Mouse (Mus musculus): Measurements from ENCODE around the gene Hist4h4.
A peak's percentile ranks its signal among the peaks of the same experiment; 100 is the strongest.
"Not testable (repeated sequence)": the region's sequence is repeated elsewhere in the genome, so short reads cannot be mapped to it uniquely, and the experiment has no call there.

The Hist4h4 gene

GRCm38 (mm10) chr6:136815381-136815780 is 11.2 kb upstream of the Hist4h4 start:
- no peak for DNase-seq (ENCODE audit: low read depth in 2 of 2, low spot score in 2 of 2)

- DNase-seq (ENCODE audit: low read depth in 2 of 2, low spot score in 2 of 2), result no peak
These were observed 8.9 kb upstream of the Hist4h4 start for GRCm38 (mm10) chr6:136813117-136813516.

- DNase-seq (ENCODE audit: low read depth in 2 of 2, low spot score in 2 of 2), result no peak
These were observed 7.0 kb upstream of the Hist4h4 start for GRCm38 (mm10) chr6:136811196-136811595.

- DNase-seq (ENCODE audit: low read depth in 2 of 2, low spot score in 2 of 2), result no peak
These were observed 5.5 kb upstream of the Hist4h4 start for GRCm38 (mm10) chr6:136809673-136810072.

- peak in 1 of 2 experiments; percentile 51 for DNase-seq (ENCODE audit: low read depth in 2 of 2, low spot score in 2 of 2)
These were observed 4.9 kb upstream of the Hist4h4 start for GRCm38 (mm10) chr6:136809077-136809476.

- peak; percentile 39 to 54 for DNase-seq (ENCODE audit: low read depth in 2 of 2, low spot score in 2 of 2)
These were observed 4.4 kb upstream of the Hist4h4 start for GRCm38 (mm10) chr6:136808631-136809046.

GRCm38 (mm10) chr6:136808014-136808417 is 3.8 kb upstream of the Hist4h4 start, which contains the start of gene H2afj:
Gene H2afj, plus strand, starts transcription at chr6:136808244.
- peak; percentile 93 to 98 for DNase-seq (ENCODE audit: low read depth in 2 of 2, low spot score in 2 of 2)

GRCm38 (mm10) chr6:136807395-136808013 is 3.3 kb upstream of the Hist4h4 start:
- DNase-seq (ENCODE audit: low read depth in 2 of 2, low spot score in 2 of 2), result no peak

- no peak for DNase-seq (ENCODE audit: low read depth in 2 of 2, low spot score in 2 of 2)
These were observed 2.6 kb upstream of the Hist4h4 start for GRCm38 (mm10) chr6:136806819-136807218.

- no peak for DNase-seq (ENCODE audit: low read depth in 2 of 2, low spot score in 2 of 2)
These were observed 1.2 kb upstream of the Hist4h4 start for GRCm38 (mm10) chr6:136805409-136805775.

- no peak for DNase-seq (ENCODE audit: low read depth in 2 of 2, low spot score in 2 of 2)
These were observed 642 bp upstream of the Hist4h4 start for GRCm38 (mm10) chr6:136804705-136805408.

GRCm38 (mm10) chr6:136803093-136803738 is 999 bp downstream of the Hist4h4 start:
- no peak for DNase-seq (ENCODE audit: low read depth in 2 of 2, low spot score in 2 of 2)

GRCm38 (mm10) chr6:136801274-136801673 is 2.9 kb downstream of the Hist4h4 start:
- DNase-seq (ENCODE audit: low read depth in 2 of 2, low spot score in 2 of 2), result no peak

- DNase-seq (ENCODE audit: low read depth in 2 of 2, low spot score in 2 of 2), result no peak
These were observed 3.5 kb downstream of the Hist4h4 start for GRCm38 (mm10) chr6:136800710-136801109.

- not testable (repeated sequence) for DNase-seq (ENCODE audit: low read depth in 2 of 2, low spot score in 2 of 2)
These were observed 6.1 kb downstream of the Hist4h4 start for GRCm38 (mm10) chr6:136797874-136798693.

GRCm38 (mm10) chr6:136795850-136796249 is 8.4 kb downstream of the Hist4h4 start:
- no peak for DNase-seq (ENCODE audit: low read depth in 2 of 2, low spot score in 2 of 2)

- DNase-seq (ENCODE audit: low read depth in 2 of 2, low spot score in 2 of 2), result no peak
These were observed 9.1 kb downstream of the Hist4h4 start for GRCm38 (mm10) chr6:136795110-136795509.

GRCm38 (mm10) chr6:136793831-136794525 is 10.2 kb downstream of the Hist4h4 start:
- no peak for DNase-seq (ENCODE audit: low read depth in 2 of 2, low spot score in 2 of 2)

- DNase-seq (ENCODE audit: low read depth in 2 of 2, low spot score in 2 of 2), result peak in 1 of 2 experiments; percentile 26
These were observed 11.1 kb downstream of the Hist4h4 start for GRCm38 (mm10) chr6:136792884-136793758.

All from CD8-positive naive resting alpha-beta T cell, adult 2 months (primary cell).